Mouse (Mus musculus) limb, embryonic 14.5 days (tissue): Measurements from ENCODE around the gene Hecw1. TPM values are rescaled to one million over a fixed set of nuclear protein-coding genes. Genes with fewer than 3 reads are reported as not detected.
"Not testable (repeated sequence)": the region's sequence is repeated elsewhere in the genome, so short reads cannot be mapped to it uniquely, and the experiment has no call there.

ENCODE experiments used
- ATAC-seq: fragments of 200-750 bp; cut with Nextera tagmentation; 2 replicates; pipeline ENCODE4 v1.8.0; 2017; ENCODE audit warnings: low read depth, moderate number of reproducible peaks, moderate TSS enrichment; ENCODE audit not compliant: low FRiP score
- DNase-seq: peaks from one replicate; pipeline ENCODE4 v3.0.0-alpha.2; 2015; ENCODE audit warnings: low spot score
- H3K27ac ChIP-seq: fragments of 300-500 bp; sonication (generic); replicated peaks from 2 replicates; pipeline ENCODE4 v1.5.1; 2014; ENCODE audit warnings: low read depth, mild to moderate bottlenecking, low read length, moderate library complexity, mixed read lengths
- H3K27me3 ChIP-seq: fragments of 300-500 bp; sonication (generic); 2 replicates; pipeline ENCODE4 v1.6.1; 2014; ENCODE audit warnings: low read length, mixed read lengths; ENCODE audit not compliant: control insufficient read depth, insufficient read depth
- H3K36me3 ChIP-seq: fragments of 300-500 bp; sonication (generic); 2 replicates; pipeline ENCODE4 v1.6.1; 2014; ENCODE audit warnings: mild to moderate bottlenecking, low read length, moderate library complexity, mixed read lengths; ENCODE audit not compliant: control insufficient read depth, insufficient read depth
- H3K4me1 ChIP-seq: fragments of 300-500 bp; sonication (generic); 2 replicates; pipeline ENCODE4 v1.6.1; 2014; ENCODE audit warnings: antibody characterized with exemption, low read length, mixed read lengths; ENCODE audit not compliant: control insufficient read depth, insufficient read depth
- H3K4me2 ChIP-seq: fragments of 300-500 bp; sonication (generic); replicated peaks from 2 replicates; pipeline ENCODE4 v1.6.1; 2014; ENCODE audit warnings: low read depth, mild to moderate bottlenecking, low read length, moderate library complexity; ENCODE audit not compliant: severe bottlenecking
- H3K4me3 ChIP-seq: fragments of 300-500 bp; sonication (generic); replicated peaks from 2 replicates; pipeline ENCODE4 v1.5.1; 2014; ENCODE audit warnings: low read length
- H3K9ac ChIP-seq: fragments of 300-500 bp; sonication (generic); 2 replicates; pipeline ENCODE4 v1.6.1; 2014; ENCODE audit warnings: mild to moderate bottlenecking, low read depth, low read length, moderate library complexity; ENCODE audit not compliant: severe bottlenecking
- H3K9me3 ChIP-seq: fragments of 300-500 bp; sonication (generic); 2 replicates; pipeline ENCODE4 v1.6.1; 2016; ENCODE audit warnings: low read length; ENCODE audit not compliant: control insufficient read depth
- POLR2A ChIP-seq: fragments of 200-500 bp; IDR thresholded peaks from 2 replicates; pipeline ENCODE4 v1.8.0; 2012; ENCODE audit warnings: inconsistent platforms, mild to moderate bottlenecking, moderate library complexity, borderline replicate concordance; ENCODE audit not compliant: insufficient read depth, insufficient read length; ENCODE audit errors: extremely low read depth
- WGBS: fragments of 180-500 bp; shearing (Covaris S2); extraction: QIAGEN DNeasy Blood & Tissue Kit; methylation state at CpG from one replicate; pipeline ENCODE4 v1.1.7; 2014; 5-methylcytosine and 5-hydroxymethylcytosine counted together
- polyA plus RNA-seq, 2 experiments: library from polyadenylated mRNA; depleted of rRNA in 1 of 2; stranded (reverse) in 1 of 2; unstranded in 1 of 2; fragments of >200 nt; fragmentation: Nextera tagmentation in 1 of 2; extraction: Ambion mirVana in 1 of 2; gene quantifications; 2 replicates each; pipeline versions ENCODE4 v1.2.1 to v1.2.3; 2012 to 2014

The Hecw1 gene
- polyA plus RNA-seq, 2 experiments: 0.21 to 0.34 TPM

- Histone ChIP-seq H3K4me3 (no peak overlapping the region), H3K36me3 (no peaks in the 10 kb centered on the region), H3K4me1 (no peaks in the 10 kb centered on the region), H3K27me3 (no peaks in the 10 kb centered on the region), H3K4me2 (no peak overlapping the region), H3K27ac (no peak overlapping the region), H3K9ac (no peak overlapping the region), H3K9me3 (no peaks in the 10 kb centered on the region)
- no peak for TF ChIP-seq POLR2A
- DNase-seq (no peak), ATAC-seq (no peak)
- WGBS: no CpG with 5 or more reads among the region's 1 CpGs
These were observed 233.0 kb downstream of the Hecw1 start for GRCm38 (mm10) chr13:14290016-14290415.

DNA sequence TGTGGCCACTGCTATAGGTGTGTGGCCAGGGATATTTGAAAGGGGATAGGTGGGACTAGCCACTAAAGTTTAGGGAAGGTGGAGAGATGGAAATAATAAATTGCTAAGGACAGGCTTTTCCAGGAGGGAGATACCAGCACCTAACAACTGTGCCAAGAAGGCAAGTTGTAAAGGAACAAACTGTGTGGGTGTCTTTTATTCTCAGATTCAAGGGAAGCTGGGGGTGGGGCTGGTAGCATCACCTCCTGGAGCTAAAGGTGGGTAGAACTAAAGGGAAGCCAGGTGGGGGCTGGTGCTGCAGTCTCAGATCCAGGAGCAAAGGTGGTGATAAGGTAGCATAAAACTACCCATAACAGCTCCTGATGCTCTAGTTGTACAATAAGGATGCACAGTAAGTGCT, 251.6 kb downstream of the Hecw1 start:
- DNase-seq (no peak), ATAC-seq (no peak)

DNA sequence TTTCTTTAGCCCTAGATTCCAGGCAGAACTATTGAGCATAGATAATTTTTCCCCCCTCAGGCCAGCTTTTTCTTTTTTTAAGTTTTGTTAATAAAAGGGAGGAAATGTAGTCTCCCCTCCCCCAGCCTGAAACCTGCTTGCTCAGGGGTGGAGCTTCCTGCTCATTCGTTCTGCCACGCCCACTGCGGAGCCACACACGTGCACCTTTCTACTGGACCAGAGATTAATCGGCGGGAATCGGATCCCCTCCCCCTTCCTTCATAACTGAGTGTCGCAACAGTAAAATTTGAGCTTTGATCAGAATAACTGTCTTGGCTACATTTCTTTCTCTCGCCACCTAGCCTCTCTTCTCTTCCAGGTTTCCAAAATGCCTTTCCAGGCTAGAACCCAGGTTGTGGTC, 262.1 kb downstream of the Hecw1 start:
- H3K27me3 ChIP-seq, ATAC-seq, H3K4me2 ChIP-seq, H3K36me3 ChIP-seq, H3K4me3 ChIP-seq, H3K4me1 ChIP-seq, H3K9ac ChIP-seq, DNase-seq, H3K9me3 ChIP-seq, H3K27ac ChIP-seq: not testable (repeated sequence)
- 34% methylated on average over 8 of the region's 9 CpGs for WGBS

More for the DNA sequence above, 251.6 kb downstream of the Hecw1 start:
- Histone ChIP-seq H3K4me1 (no peaks in the 10 kb centered on the region), H3K27ac (no peak overlapping the region), H3K36me3 (no peaks in the 10 kb centered on the region), H3K9ac (no peak overlapping the region), H3K4me2 (no peak overlapping the region), H3K9me3 (no peaks in the 10 kb centered on the region), H3K27me3 (no peaks in the 10 kb centered on the region), H3K4me3 (no peak overlapping the region)
- TF ChIP-seq POLR2A: no peak

GRCm38 (mm10) chr13:14245946-14246345, 277.1 kb downstream of the Hecw1 start:
- Histone ChIP-seq H3K36me3 (no peaks in the 10 kb centered on the region), H3K4me3 (no peak overlapping the region), H3K9ac (no peak overlapping the region), H3K4me2 (no peak overlapping the region), H3K4me1 (no peaks in the 10 kb centered on the region), H3K27me3 (no peaks in the 10 kb centered on the region), H3K9me3 (no peaks in the 10 kb centered on the region), H3K27ac (no peak overlapping the region)
- 57% methylated on average over 2 of the region's 2 CpGs for WGBS
- no peak for TF ChIP-seq POLR2A
- DNase-seq (no peak), ATAC-seq (no peak)

DNA sequence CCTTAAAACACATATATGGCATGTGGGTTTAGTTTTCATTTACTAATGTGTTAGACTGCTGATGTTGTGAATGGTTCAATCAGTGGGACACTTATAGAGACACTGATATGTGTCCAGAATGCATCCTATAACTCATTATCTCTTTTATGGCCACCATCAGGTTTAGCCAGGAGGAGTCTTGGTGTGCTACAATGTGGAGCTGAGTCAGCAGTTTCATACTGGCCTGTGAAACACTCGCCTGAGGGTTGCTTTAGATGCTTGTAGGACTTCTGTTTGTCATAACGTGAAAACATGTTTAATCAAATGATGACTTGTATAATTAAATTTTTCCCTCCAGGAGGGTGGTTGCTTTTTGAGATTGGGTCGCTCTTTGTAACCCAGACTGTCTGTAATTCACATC, 343.4 kb downstream of the Hecw1 start:
- 82% methylated on average over 3 of the region's 3 CpGs for WGBS
- no peak overlapping the region for H3K4me3 ChIP-seq
- no peak overlapping the region for H3K27ac ChIP-seq
- no peak overlapping the region for H3K9ac ChIP-seq
- H3K27me3 ChIP-seq: no peaks in the 10 kb centered on the region
- no peaks in the 10 kb centered on the region for H3K4me1 ChIP-seq
- no peaks in the 10 kb centered on the region for H3K9me3 ChIP-seq
- H3K4me2 ChIP-seq: no peak overlapping the region
- no peak for TF ChIP-seq POLR2A
- DNase-seq (no peak), ATAC-seq (no peak)
- peaks cover 27% of the 10 kb centered on the region for H3K36me3 ChIP-seq

- ATAC-seq (peak; percentile 41; the same call in 1 of the 2 replicates), DNase-seq (peak; percentile 11)
These were observed 345.0 kb downstream of the Hecw1 start for GRCm38 (mm10) chr13:14177989-14178388.

More at GRCm38 (mm10) chr13:14177989-14178388, 345.0 kb downstream of the Hecw1 start:
- Histone ChIP-seq H3K36me3 (peaks cover 25% of the 10 kb centered on the region), H3K9me3 (no peaks in the 10 kb centered on the region), H3K9ac (no peak overlapping the region), H3K27me3 (no peaks in the 10 kb centered on the region), H3K4me1 (no peaks in the 10 kb centered on the region), H3K27ac (no peak overlapping the region), H3K4me3 (no peak overlapping the region), H3K4me2 (no peak overlapping the region)
- no peak for TF ChIP-seq POLR2A
- WGBS: 82% methylated on average over 1 of the region's 1 CpGs

Other genes starting within 250 kb of the Hecw1 start
- 19.5 and 37.3 TPM in 2 replicates for gene Mrpl32, start 89.9 kb upstream of the Hecw1 start, polyA plus RNA-seq (2012; rRNA removed)
- gene Mrpl32, start 89.9 kb upstream of the Hecw1 start, polyA plus RNA-seq (2014; fragmentation: Nextera tagmentation; extraction: Ambion mirVana): 108 and 116 TPM in 2 replicates
- gene Psma2, start 90.0 kb upstream of the Hecw1 start, polyA plus RNA-seq (2012; rRNA removed): 73.0 and 92.1 TPM in 2 replicates
- gene Psma2, start 90.0 kb upstream of the Hecw1 start, polyA plus RNA-seq (2014; fragmentation: Nextera tagmentation; extraction: Ambion mirVana): 187 and 197 TPM in 2 replicates
- gene AW209491, start 106.9 kb upstream of the Hecw1 start, polyA plus RNA-seq (2012; rRNA removed): 8.0 and 9.9 TPM in 2 replicates
- 24.8 and 27.2 TPM in 2 replicates for gene AW209491, start 106.9 kb upstream of the Hecw1 start, polyA plus RNA-seq (2014; fragmentation: Nextera tagmentation; extraction: Ambion mirVana)